Mouse (Mus musculus): ENCODE data around the gene Plekhh1. TPM values are rescaled to one million over a fixed set of nuclear protein-coding genes. Genes with fewer than 3 reads are reported as not detected.

Plekhh1 gene
- polyA plus RNA-seq, 1 experiment: 1.1 TPM

DNA sequence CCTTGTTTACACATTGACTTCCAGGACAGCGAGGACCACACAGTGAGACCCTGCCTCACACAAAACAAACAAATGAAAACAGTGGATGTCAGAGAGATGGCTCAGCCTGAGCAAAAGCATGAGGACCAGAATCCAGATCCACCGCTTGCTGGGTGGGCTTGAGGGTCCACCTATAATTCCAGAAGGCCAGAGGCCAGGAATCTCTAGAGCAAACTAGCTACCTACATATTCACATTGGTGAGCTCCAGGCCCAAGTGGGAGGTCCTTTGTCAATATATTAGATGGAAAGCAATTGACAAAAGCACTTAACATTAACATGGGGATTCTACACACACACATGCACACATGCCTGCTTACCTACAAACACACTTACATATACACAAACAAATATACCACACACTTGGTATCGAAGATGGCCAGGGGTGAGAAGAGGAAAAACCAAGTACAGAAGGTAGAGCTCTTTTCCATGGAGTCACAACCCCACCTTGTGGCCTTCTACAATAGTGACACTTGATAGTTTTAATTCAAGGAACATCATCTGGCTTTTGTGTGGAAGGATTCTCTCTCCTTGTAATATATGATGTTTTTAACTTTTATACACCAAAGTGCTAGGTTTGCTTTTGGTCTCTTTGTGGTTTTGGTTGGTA is 68.3 kb downstream of the Plekhh1 start:
- Histone ChIP-seq H3K4me3 (replicated peaks; ENCODE audit: control insufficient read depth, low read depth, low read length) (no peak overlapping the region), H3K4me1 (ENCODE audit: control insufficient read depth, insufficient read depth, low read length) (no peaks in the 10 kb centered on the region), H3K27ac (ENCODE audit: control insufficient read depth, insufficient read depth, low read depth, low read length, poor library complexity) (no peak overlapping the region)
- TF ChIP-seq CTCF (IDR thresholded peaks at IDR 0.05; ENCODE audit: control insufficient read depth, insufficient read depth, low read length) (peak; percentile 32; the same call in 1 of the 2 replicates), POLR2A (IDR thresholded peaks at IDR 0.05; ENCODE audit: borderline replicate concordance, control insufficient read depth, low read depth, low read length) (no peak)
- 51% methylated on average over 3 of the region's 3 CpGs for WGBS

DNA sequence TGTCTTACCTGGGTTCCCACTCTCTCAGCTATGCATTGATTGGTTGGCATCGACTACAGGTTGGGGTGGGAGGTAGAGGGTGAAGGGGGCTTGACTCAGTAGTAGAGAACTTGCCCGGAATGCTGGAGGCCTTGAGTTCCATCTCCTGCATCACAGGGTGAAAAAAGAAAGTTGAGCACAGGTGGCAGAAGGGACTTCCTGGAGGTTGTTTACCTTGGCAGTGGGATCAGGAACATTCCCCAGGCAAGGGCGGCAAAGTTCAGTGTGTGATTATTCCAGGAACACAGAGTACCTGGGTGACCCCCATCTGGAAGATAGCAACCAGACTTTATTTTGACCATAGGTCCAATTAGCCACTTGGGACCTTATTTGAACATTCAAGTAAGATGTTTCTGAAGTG is 74.8 kb downstream of the Plekhh1 start:
- Histone ChIP-seq H3K4me1 (ENCODE audit: control insufficient read depth, insufficient read depth, low read length) (no peaks in the 10 kb centered on the region), H3K4me3 (replicated peaks; ENCODE audit: control insufficient read depth, low read depth, low read length) (no peak overlapping the region), H3K27ac (ENCODE audit: control insufficient read depth, insufficient read depth, low read depth, low read length, poor library complexity) (no peak overlapping the region)
- 81% methylated on average over 3 of the region's 3 CpGs for WGBS
- TF ChIP-seq CTCF (IDR thresholded peaks at IDR 0.05; ENCODE audit: control insufficient read depth, insufficient read depth, low read length) (no peak), POLR2A (IDR thresholded peaks at IDR 0.05; ENCODE audit: borderline replicate concordance, control insufficient read depth, low read depth, low read length) (no peak)

DNA sequence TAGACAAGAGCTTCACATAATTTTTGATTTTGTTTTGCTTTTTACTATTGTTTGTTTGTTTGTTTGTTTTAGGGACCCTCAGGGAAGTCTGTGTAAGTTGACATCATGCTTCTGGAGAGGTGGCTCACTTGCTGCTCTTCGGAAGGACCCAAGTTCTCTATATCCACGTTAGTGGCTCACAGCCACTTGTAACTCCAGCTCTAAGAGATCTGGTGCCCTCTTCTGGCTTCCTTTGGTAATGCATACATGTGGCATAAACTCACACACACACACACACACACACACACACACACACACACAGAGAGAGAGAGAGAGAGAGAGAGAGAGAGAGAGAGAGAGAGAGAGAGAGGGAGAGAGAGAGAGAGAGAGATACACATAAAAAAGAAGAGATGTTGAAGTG is 75.6 kb downstream of the Plekhh1 start:
- H3K27ac ChIP-seq (ENCODE audit: control insufficient read depth, insufficient read depth, low read depth, low read length, poor library complexity): no peak overlapping the region
- no peak overlapping the region for H3K4me3 ChIP-seq (replicated peaks; ENCODE audit: control insufficient read depth, low read depth, low read length)
- no peaks in the 10 kb centered on the region for H3K4me1 ChIP-seq (ENCODE audit: control insufficient read depth, insufficient read depth, low read length)
- no peak for TF ChIP-seq POLR2A (IDR thresholded peaks at IDR 0.05; ENCODE audit: borderline replicate concordance, control insufficient read depth, low read depth, low read length)
- TF ChIP-seq CTCF (IDR thresholded peaks at IDR 0.05; ENCODE audit: control insufficient read depth, insufficient read depth, low read length): no peak
- WGBS: 71% methylated on average over 2 of the region's 2 CpGs

GRCm38 (mm10) chr12:79105312-79105711 is 76.3 kb downstream of the Plekhh1 start:
- no peak overlapping the region for H3K27ac ChIP-seq (ENCODE audit: control insufficient read depth, insufficient read depth, low read depth, low read length, poor library complexity)
- no peaks in the 10 kb centered on the region for H3K4me1 ChIP-seq (ENCODE audit: control insufficient read depth, insufficient read depth, low read length)
- WGBS: 80% methylated on average over 5 of the region's 5 CpGs
- TF ChIP-seq POLR2A (IDR thresholded peaks at IDR 0.05; ENCODE audit: borderline replicate concordance, control insufficient read depth, low read depth, low read length) (no peak), CTCF (IDR thresholded peaks at IDR 0.05; ENCODE audit: control insufficient read depth, insufficient read depth, low read length) (no peak)
- H3K4me3 ChIP-seq (replicated peaks; ENCODE audit: control insufficient read depth, low read depth, low read length): no peak overlapping the region

- Histone ChIP-seq H3K4me3 (replicated peaks; ENCODE audit: control insufficient read depth, low read depth, low read length) (no peak overlapping the region), H3K4me1 (ENCODE audit: control insufficient read depth, insufficient read depth, low read length) (no peaks in the 10 kb centered on the region), H3K27ac (ENCODE audit: control insufficient read depth, insufficient read depth, low read depth, low read length, poor library complexity) (no peak overlapping the region)
- WGBS: 81% methylated on average over 4 of the region's 4 CpGs
- no peak for TF ChIP-seq POLR2A (IDR thresholded peaks at IDR 0.05; ENCODE audit: borderline replicate concordance, control insufficient read depth, low read depth, low read length)
- no peak for TF ChIP-seq CTCF (IDR thresholded peaks at IDR 0.05; ENCODE audit: control insufficient read depth, insufficient read depth, low read length)
These were observed 90.0 kb downstream of the Plekhh1 start for GRCm38 (mm10) chr12:79118991-79119390.

DNA sequence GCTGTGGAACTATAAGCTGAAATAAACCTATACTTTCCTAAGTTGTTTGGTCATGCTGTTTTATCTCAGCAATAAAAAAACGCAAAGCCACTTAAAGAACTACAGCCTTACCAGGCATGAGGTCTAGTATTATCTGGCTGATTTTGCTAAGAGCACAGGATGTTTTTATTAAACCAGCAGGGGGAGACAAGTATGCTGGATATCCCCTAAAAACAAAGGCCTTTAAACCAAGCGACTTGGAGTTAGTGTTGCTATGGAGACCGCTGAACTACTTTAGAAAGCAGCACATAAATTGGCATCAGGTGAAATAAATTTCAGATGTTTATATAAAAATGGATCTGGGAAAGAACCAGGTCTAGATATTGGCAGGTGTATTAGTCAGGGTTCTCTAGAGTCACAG is 93.9 kb downstream of the Plekhh1 start:
- no peak overlapping the region for H3K27ac ChIP-seq (ENCODE audit: control insufficient read depth, insufficient read depth, low read depth, low read length, poor library complexity)
- H3K4me1 ChIP-seq (ENCODE audit: control insufficient read depth, insufficient read depth, low read length): no peaks in the 10 kb centered on the region
- TF ChIP-seq POLR2A (IDR thresholded peaks at IDR 0.05; ENCODE audit: borderline replicate concordance, control insufficient read depth, low read depth, low read length) (no peak), CTCF (IDR thresholded peaks at IDR 0.05; ENCODE audit: control insufficient read depth, insufficient read depth, low read length) (no peak)
- WGBS: 33% methylated on average over 3 of the region's 3 CpGs
- H3K4me3 ChIP-seq (replicated peaks; ENCODE audit: control insufficient read depth, low read depth, low read length): no peak overlapping the region

DNA sequence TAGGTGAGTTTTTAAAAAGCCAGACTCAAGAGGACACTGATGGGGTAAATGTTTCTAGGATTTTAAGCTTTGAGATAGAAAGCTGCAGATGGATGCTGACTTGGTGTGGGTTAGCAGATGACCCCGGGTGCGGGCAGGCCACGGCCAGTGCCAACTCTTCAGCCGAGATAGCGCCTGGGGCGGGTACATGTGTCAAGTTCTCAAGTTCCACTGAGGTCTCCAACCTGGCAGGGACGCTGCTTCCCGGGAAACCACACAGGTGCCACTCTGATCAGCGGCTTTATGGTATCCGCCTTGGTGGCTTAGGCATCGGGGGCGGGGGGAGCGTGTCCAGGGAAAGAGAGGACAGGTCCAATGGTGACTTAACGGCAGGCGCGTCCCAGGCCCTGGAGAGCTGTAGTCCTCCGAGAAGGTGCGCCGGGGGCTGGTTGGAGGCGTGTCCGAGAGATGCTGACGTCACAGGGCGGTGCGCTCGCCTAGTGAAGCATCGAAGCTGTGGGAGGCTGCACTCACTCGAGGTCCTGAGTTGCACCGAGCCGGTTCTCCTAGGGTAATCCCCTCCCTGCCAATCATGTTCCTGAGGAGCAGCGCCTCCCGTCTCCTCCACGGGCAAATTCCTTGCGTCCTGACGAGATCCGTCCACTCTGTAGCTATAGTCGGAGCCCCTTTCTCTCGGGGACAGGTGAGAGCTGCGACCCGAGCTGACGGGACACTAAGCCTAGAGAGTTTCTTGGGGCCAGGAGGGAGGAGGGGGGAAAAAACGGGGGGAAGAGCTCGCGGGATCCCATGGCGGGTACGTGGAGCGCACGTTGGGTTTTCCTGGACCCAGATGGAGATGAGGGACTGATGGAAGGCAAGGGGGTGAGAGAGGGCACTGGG is 101.6 kb downstream of the Plekhh1 start, which contains the start of gene Arg2:
Gene Arg2 (plus strand): TSS at position 479 of the 879 bp plus-strand sequence.
- WGBS: 1% methylated on average over 47 of the region's 47 CpGs
- TF ChIP-seq CTCF (IDR thresholded peaks at IDR 0.05; ENCODE audit: control insufficient read depth, insufficient read depth, low read length) (no peak), POLR2A (IDR thresholded peaks at IDR 0.05; ENCODE audit: borderline replicate concordance, control insufficient read depth, low read depth, low read length) (peak; percentile 18; the same call in 1 of the 2 replicates)
- H3K4me1 ChIP-seq (ENCODE audit: control insufficient read depth, insufficient read depth, low read length): no peaks in the 10 kb centered on the region; the same call in 1 of the 2 replicates
- H3K27ac ChIP-seq (ENCODE audit: control insufficient read depth, insufficient read depth, low read depth, low read length, poor library complexity): peak within 1 kb of the TSS; percentile 2
- H3K4me3 ChIP-seq (replicated peaks; ENCODE audit: control insufficient read depth, low read depth, low read length): peak within 1 kb of the TSS; percentile 66

Other genes starting within 250 kb of the Plekhh1 start
- 50.6 and 79.5 TPM in 2 replicates for gene Atp6v1d, start 167.5 kb upstream of the Plekhh1 start, polyA plus RNA-seq (2011; ENCODE audit: insufficient read depth, insufficient read length, low replicate concordance, missing spikeins)
- 18.7 and 43.2 TPM in 2 replicates for gene Eif2s1, start 167.3 kb upstream of the Plekhh1 start, polyA plus RNA-seq (2011; ENCODE audit: insufficient read depth, insufficient read length, low replicate concordance, missing spikeins)
- 4.1 and 6.2 TPM in 2 replicates for gene Plek2, start 122.2 kb upstream of the Plekhh1 start, polyA plus RNA-seq (2011; ENCODE audit: insufficient read depth, insufficient read length, low replicate concordance, missing spikeins)
- gene Tmem229b, start 21.5 kb upstream of the Plekhh1 start, polyA plus RNA-seq (2011; ENCODE audit: insufficient read depth, insufficient read length, low replicate concordance, missing spikeins): 6.2 and 18.7 TPM in 2 replicates
- 0.57 and 3.6 TPM in 2 replicates for gene Pigh, start 60.5 kb downstream of the Plekhh1 start, polyA plus RNA-seq (2011; ENCODE audit: insufficient read depth, insufficient read length, low replicate concordance, missing spikeins)
- 3.0 and 14.9 TPM in 2 replicates for gene Arg2, start 101.6 kb downstream of the Plekhh1 start, polyA plus RNA-seq (2011; ENCODE audit: insufficient read depth, insufficient read length, low replicate concordance, missing spikeins)
- gene Vti1b, start 143.5 kb downstream of the Plekhh1 start, polyA plus RNA-seq (2011; ENCODE audit: insufficient read depth, insufficient read length, low replicate concordance, missing spikeins): 35.5 and 74.5 TPM in 2 replicates
- 6.4 and 9.3 TPM in 2 replicates for gene Rdh11, start 163.1 kb downstream of the Plekhh1 start, polyA plus RNA-seq (2011; ENCODE audit: insufficient read depth, insufficient read length, low replicate concordance, missing spikeins)
- gene Rdh12, start 179.8 kb downstream of the Plekhh1 start, polyA plus RNA-seq (2011; ENCODE audit: insufficient read depth, insufficient read length, low replicate concordance, missing spikeins): 10.4 and 28.6 TPM in 2 replicates